Mouse (Mus musculus) central nervous system, embryonic 18 days (tissue): ENCODE results near the gene Anapc7. TPM values are rescaled to one million over a fixed set of nuclear protein-coding genes. Genes with fewer than 3 reads are reported as not detected.

Source experiments
- polyA plus RNA-seq: library from polyadenylated mRNA; depleted of rRNA; stranded (reverse); fragments of >200 nt; gene quantifications from 2 replicates; pipeline ENCODE4 v1.2.3, GENCODE M21; 2012; rRNA removed

Gene Anapc7
- polyA plus RNA-seq: 43.9 and 44.6 TPM in 2 replicates

GRCm38 (mm10) chr5:122421271-122422068, at the start of gene Anapc7:
Gene Anapc7, plus strand, starts transcription at chr5:122421693.

GRCm38 (mm10) chr5:122372192-122372769, 49.2 kb upstream of the Anapc7 start, which contains the start of gene Fam216a:
Gene Fam216a, minus strand, starts transcription at chr5:122372364.

GRCm38 (mm10) chr5:122391786-122392180, 29.7 kb upstream of the Anapc7 start, which contains the start of gene Arpc3:
Gene Arpc3, plus strand, starts transcription at chr5:122391878.

Other genes starting within 250 kb of the Anapc7 start
- gene Hvcn1, start 214.9 kb upstream of the Anapc7 start, polyA plus RNA-seq: 0.98 and 1.3 TPM in 2 replicates
- gene Tctn1, start 157.2 kb upstream of the Anapc7 start, polyA plus RNA-seq: 33.7 and 34.2 TPM in 2 replicates
- 11.6 and 11.8 TPM in 2 replicates for gene Pptc7, start 137.3 kb upstream of the Anapc7 start, polyA plus RNA-seq
- 22.9 and 25.0 TPM in 2 replicates for gene Rad9b, start 67.5 kb upstream of the Anapc7 start, polyA plus RNA-seq
- 204 and 220 TPM in 2 replicates for gene Vps29, start 67.3 kb upstream of the Anapc7 start, polyA plus RNA-seq
- gene Gpn3, start 49.8 kb upstream of the Anapc7 start, polyA plus RNA-seq: 47.7 and 49.4 TPM in 2 replicates
- 140 TPM in 2 replicates for gene Fam216a, start 49.3 kb upstream of the Anapc7 start, polyA plus RNA-seq
- gene Arpc3, start 29.8 kb upstream of the Anapc7 start, polyA plus RNA-seq: 402 and 404 TPM in 2 replicates
- 127 and 133 TPM in 2 replicates for gene Atp2a2, start 80.5 kb downstream of the Anapc7 start, polyA plus RNA-seq
- 29.2 and 34.7 TPM in 2 replicates for gene Ift81, start 192.8 kb downstream of the Anapc7 start, polyA plus RNA-seq
- 3.7 and 5.5 TPM in 2 replicates for gene P2rx7, start 222.2 kb downstream of the Anapc7 start, polyA plus RNA-seq